Mouse (Mus musculus): Measurements from ENCODE around the gene Map4k5. TPM values are rescaled to one million over a fixed set of nuclear protein-coding genes. Genes with fewer than 3 reads are reported as not detected.

Gene Map4k5
- polyA plus RNA-seq, 2 experiments, result 34.3 to 50.4 TPM

GRCm38 (mm10) chr12:69781480-69781879, 111.5 kb downstream of the Map4k5 start:
- Histone ChIP-seq H3K4me3 (replicated peaks; ENCODE audit: low read length) (no peak overlapping the region), H3K9ac (ENCODE audit: low read depth, low read length, severe bottlenecking) (no peak overlapping the region), H3K4me1 (ENCODE audit: control insufficient read depth, insufficient read depth, low read length) (0 out of 2 replicates have a peak, but pooled peaks cover 6% of the 10 kb centered on the region), H3K4me2 (replicated peaks; ENCODE audit: low read depth, low read length, severe bottlenecking) (no peak overlapping the region), H3K27me3 (ENCODE audit: control insufficient read depth, insufficient read depth, low read length) (no peaks in the 10 kb centered on the region), H3K27ac (replicated peaks; ENCODE audit: low read depth, low read length) (no peak overlapping the region), H3K36me3 (ENCODE audit: control insufficient read depth, insufficient read depth, low read length) (no peaks in the 10 kb centered on the region), H3K9me3 (ENCODE audit: control insufficient read depth, low read length) (no peaks in the 10 kb centered on the region)
- 61% methylated on average over 8 of the region's 8 CpGs for WGBS
- ATAC-seq (ENCODE audit: low FRiP score, low read depth), result no peak
- no peak for DNase-seq (ENCODE audit: low spot score)
- no peak for TF ChIP-seq POLR2A (IDR thresholded peaks at IDR 0.05; ENCODE audit: borderline replicate concordance, extremely low read depth, insufficient read depth, insufficient read length)

GRCm38 (mm10) chr12:69777957-69778356, 115.0 kb downstream of the Map4k5 start:
- Histone ChIP-seq H3K36me3 (ENCODE audit: control insufficient read depth, insufficient read depth, low read length) (no peaks in the 10 kb centered on the region), H3K9ac (ENCODE audit: low read depth, low read length, severe bottlenecking) (no peak overlapping the region), H3K4me1 (ENCODE audit: control insufficient read depth, insufficient read depth, low read length) (0 out of 2 replicates have a peak, but pooled peaks cover 7% of the 10 kb centered on the region), H3K9me3 (ENCODE audit: control insufficient read depth, low read length) (no peaks in the 10 kb centered on the region), H3K4me2 (replicated peaks; ENCODE audit: low read depth, low read length, severe bottlenecking) (no peak overlapping the region), H3K27me3 (ENCODE audit: control insufficient read depth, insufficient read depth, low read length) (no peaks in the 10 kb centered on the region), H3K4me3 (replicated peaks; ENCODE audit: low read length) (no peak overlapping the region), H3K27ac (replicated peaks; ENCODE audit: low read depth, low read length) (no peak overlapping the region)
- ATAC-seq (ENCODE audit: low FRiP score, low read depth), result no peak
- 52% methylated on average over 2 of the region's 2 CpGs for WGBS
- TF ChIP-seq POLR2A (IDR thresholded peaks at IDR 0.05; ENCODE audit: borderline replicate concordance, extremely low read depth, insufficient read depth, insufficient read length), result no peak
- DNase-seq (ENCODE audit: low spot score), result no peak

GRCm38 (mm10) chr12:69777341-69777730, 115.7 kb downstream of the Map4k5 start:
- Histone ChIP-seq H3K27me3 (ENCODE audit: control insufficient read depth, insufficient read depth, low read length) (no peaks in the 10 kb centered on the region), H3K4me1 (ENCODE audit: control insufficient read depth, insufficient read depth, low read length) (0 out of 2 replicates have a peak, but pooled peaks cover 7% of the 10 kb centered on the region), H3K4me2 (replicated peaks; ENCODE audit: low read depth, low read length, severe bottlenecking) (no peak overlapping the region), H3K27ac (replicated peaks; ENCODE audit: low read depth, low read length) (no peak overlapping the region), H3K36me3 (ENCODE audit: control insufficient read depth, insufficient read depth, low read length) (no peaks in the 10 kb centered on the region), H3K4me3 (replicated peaks; ENCODE audit: low read length) (no peak overlapping the region), H3K9ac (ENCODE audit: low read depth, low read length, severe bottlenecking) (no peak overlapping the region), H3K9me3 (ENCODE audit: control insufficient read depth, low read length) (no peaks in the 10 kb centered on the region)
- WGBS, result 86% methylated on average over 6 of the region's 6 CpGs
- DNase-seq (ENCODE audit: low spot score), result no peak
- no peak for TF ChIP-seq POLR2A (IDR thresholded peaks at IDR 0.05; ENCODE audit: borderline replicate concordance, extremely low read depth, insufficient read depth, insufficient read length)
- no peak for ATAC-seq (ENCODE audit: low FRiP score, low read depth)

GRCm38 (mm10) chr12:69776607-69777340, 116.2 kb downstream of the Map4k5 start:
- H3K4me1 ChIP-seq (ENCODE audit: control insufficient read depth, insufficient read depth, low read length), result 0 out of 2 replicates have a peak, but pooled peaks cover 7% of the 10 kb centered on the region
- no peak overlapping the region for H3K9ac ChIP-seq (ENCODE audit: low read depth, low read length, severe bottlenecking)
- no peaks in the 10 kb centered on the region for H3K36me3 ChIP-seq (ENCODE audit: control insufficient read depth, insufficient read depth, low read length)
- no peak overlapping the region for H3K4me2 ChIP-seq (replicated peaks; ENCODE audit: low read depth, low read length, severe bottlenecking)
- DNase-seq (ENCODE audit: low spot score) (no peak), ATAC-seq (ENCODE audit: low FRiP score, low read depth) (no peak)
- 60% methylated on average over 11 of the region's 11 CpGs for WGBS
- TF ChIP-seq POLR2A (IDR thresholded peaks at IDR 0.05; ENCODE audit: borderline replicate concordance, extremely low read depth, insufficient read depth, insufficient read length), result no peak
- H3K4me3 ChIP-seq (replicated peaks; ENCODE audit: low read length), result no peak overlapping the region
- H3K27me3 ChIP-seq (ENCODE audit: control insufficient read depth, insufficient read depth, low read length), result no peaks in the 10 kb centered on the region
- no peak overlapping the region for H3K27ac ChIP-seq (replicated peaks; ENCODE audit: low read depth, low read length)
- no peaks in the 10 kb centered on the region for H3K9me3 ChIP-seq (ENCODE audit: control insufficient read depth, low read length)

GRCm38 (mm10) chr12:69768841-69769240, 124.2 kb downstream of the Map4k5 start:
- H3K9ac ChIP-seq (ENCODE audit: low read depth, low read length, severe bottlenecking), result no peak overlapping the region
- H3K4me2 ChIP-seq (replicated peaks; ENCODE audit: low read depth, low read length, severe bottlenecking), result no peak overlapping the region
- 0 out of 2 replicates have a peak, but pooled peaks cover 3% of the 10 kb centered on the region for H3K4me1 ChIP-seq (ENCODE audit: control insufficient read depth, insufficient read depth, low read length)
- DNase-seq (ENCODE audit: low spot score) (no peak), ATAC-seq (ENCODE audit: low FRiP score, low read depth) (no peak)
- H3K27me3 ChIP-seq (ENCODE audit: control insufficient read depth, insufficient read depth, low read length), result no peaks in the 10 kb centered on the region
- no peaks in the 10 kb centered on the region for H3K9me3 ChIP-seq (ENCODE audit: control insufficient read depth, low read length)
- no peak for TF ChIP-seq POLR2A (IDR thresholded peaks at IDR 0.05; ENCODE audit: borderline replicate concordance, extremely low read depth, insufficient read depth, insufficient read length)
- H3K27ac ChIP-seq (replicated peaks; ENCODE audit: low read depth, low read length), result no peak overlapping the region
- H3K36me3 ChIP-seq (ENCODE audit: control insufficient read depth, insufficient read depth, low read length), result no peaks in the 10 kb centered on the region
- H3K4me3 ChIP-seq (replicated peaks; ENCODE audit: low read length), result no peak overlapping the region
- 54% methylated on average over 2 of the region's 2 CpGs for WGBS
